Mouse (Mus musculus) frontal cortex, postnatal 36 days (tissue): ENCODE data around the gene Rbck1.

Experiments
- DNase-seq, 2 experiments: peaks; one replicate each; pipeline ENCODE4 v3.0.0; 2022; ENCODE audit warnings: low spot score in 2 of 2

The Rbck1 gene

DNA sequence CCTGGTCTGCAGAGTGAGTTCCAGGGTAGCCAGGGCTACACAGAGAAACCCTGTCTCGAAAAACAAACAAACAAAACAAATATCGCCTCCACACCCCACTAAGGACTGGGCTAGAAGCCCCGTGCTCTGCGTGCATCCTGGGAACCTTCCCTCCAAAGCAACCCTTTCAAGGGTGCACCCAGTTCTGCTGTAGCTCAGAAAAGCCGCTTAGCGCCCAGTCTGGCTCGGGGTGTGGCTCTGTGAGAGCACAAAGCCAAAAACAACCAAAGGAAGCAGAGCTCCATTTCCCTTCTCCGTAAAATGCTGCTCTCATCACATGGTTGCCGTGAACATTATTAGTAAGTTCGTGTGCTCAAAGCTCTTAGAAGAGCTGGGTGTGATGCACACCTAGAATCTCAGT lies 11.9 kb upstream of the Rbck1 start:
- DNase-seq: no peak

DNA sequence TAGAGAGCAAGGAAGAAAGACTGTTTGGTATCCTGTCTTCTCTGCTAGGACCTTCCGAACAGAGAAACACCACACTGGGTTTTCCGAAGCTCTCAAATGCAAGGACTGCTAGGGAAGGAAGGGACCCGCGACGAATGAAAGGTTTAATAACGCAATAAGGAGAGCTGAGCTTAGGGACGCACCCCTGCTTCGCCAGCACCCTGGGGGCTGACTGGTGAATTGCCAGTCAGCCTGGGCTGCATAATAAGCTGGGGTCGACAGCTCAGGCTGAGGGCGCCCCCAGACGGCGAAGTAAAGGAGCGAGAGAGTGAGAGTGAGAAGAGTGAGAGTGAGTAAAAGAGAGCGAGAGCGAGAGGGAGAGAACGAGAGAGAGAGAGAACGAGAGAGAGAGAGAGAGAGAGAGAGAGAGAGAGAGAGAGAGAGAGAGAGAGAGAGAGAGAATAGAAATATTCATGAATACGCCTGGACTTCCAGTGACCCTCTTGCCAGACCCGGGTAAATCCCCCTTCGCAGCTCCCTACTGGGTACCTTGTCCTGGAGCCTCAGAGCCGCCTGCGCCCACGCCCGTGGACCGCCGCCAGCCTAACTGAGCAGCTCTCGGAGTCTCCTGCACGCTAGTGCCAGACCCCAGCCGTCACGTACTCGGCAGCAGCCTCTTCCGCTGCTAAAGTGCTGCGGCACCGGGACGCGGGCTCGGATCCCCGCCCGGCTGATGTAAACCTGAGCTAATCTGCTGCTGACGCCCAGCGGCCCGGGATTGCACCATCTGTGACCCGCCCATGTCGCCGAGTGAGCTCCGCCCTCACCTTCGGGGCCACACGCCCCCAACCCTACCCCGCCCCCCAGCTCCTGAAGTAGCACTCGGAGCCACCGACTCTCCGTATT lies 11.1 kb upstream of the Rbck1 start, which contains the start of gene Trib3:
Gene Trib3 (minus strand): TSS at position 704 of the 885 bp plus-strand sequence.
- DNase-seq: peak; percentile 56 to 60

DNA sequence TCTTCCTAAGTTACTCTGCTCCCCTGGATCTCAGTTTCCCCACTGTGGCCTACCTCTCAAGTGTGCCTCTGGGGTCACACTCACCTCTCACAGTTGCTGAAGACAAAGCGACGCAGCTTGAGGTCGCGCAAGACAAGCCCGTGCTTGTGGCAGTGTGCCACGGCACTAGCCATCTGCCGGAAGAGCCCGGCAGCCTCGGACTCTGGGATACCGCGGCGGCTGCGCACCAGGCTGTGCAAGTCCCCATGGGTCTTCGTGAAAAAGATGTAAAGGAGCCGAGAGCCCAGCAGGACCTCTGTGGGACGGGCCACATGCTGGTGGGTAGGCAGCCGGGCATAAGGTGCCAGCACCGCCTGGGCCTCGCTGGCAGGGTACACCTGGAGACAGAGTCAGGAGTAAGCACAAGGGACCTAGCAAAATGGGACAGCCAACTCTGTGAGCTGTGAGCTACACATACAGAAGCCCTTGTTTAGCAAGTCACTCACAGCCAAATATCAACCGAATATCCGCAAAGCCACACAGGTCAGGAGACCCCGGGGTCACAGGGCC lies 7.3 kb upstream of the Rbck1 start:
- DNase-seq: no peak

DNA sequence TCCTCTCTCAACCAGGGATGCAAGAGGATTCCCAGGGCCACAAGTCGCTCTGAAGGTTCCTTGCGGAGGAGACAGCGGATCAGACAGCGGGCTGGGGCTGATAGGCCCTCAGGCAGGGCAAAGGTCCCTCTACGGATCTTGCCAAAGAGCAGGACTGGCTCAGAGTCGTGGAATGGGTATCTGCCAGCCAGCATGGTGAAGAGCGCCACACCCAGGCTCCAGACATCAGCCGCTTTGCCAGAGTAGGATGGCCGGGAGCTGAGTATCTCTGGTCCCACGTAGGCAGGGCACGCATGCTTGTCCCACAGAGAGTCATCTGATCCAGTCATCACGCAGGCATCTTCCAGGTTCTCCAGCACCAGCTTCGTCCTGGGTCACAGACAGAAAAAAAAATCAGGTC lies 5.9 kb upstream of the Rbck1 start:
- DNase-seq: no peak

DNA sequence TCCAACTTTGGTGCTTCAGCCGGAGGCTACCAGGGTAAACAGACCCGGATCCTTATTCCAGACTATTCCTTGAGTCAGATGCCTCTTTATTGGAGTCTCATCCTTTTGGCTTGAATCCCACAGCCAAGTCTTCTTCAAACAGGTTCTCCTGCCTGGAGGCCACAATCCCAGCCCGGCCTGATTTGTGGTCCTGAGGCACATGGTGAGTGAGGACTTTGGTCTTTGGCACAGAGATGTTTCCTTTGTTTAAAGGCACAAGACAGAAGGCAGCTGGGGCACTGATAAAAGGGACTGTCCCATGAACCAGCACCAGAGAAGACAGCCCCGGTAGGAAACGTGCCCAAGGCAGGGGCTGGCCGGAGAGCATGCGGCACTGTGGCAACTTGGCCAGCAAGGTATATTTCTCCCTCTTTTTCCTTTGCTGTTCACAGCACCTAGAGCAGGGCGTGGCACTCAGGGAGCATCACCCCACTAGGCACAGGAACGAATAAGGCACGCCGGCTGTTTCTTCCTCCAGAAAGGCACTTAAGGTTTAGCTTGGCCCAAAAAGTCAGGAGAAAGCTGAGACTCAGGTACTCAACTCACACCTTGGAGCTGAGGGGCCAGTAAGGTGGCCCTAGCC lies 5.2 kb upstream of the Rbck1 start:
- DNase-seq: no peak

DNA sequence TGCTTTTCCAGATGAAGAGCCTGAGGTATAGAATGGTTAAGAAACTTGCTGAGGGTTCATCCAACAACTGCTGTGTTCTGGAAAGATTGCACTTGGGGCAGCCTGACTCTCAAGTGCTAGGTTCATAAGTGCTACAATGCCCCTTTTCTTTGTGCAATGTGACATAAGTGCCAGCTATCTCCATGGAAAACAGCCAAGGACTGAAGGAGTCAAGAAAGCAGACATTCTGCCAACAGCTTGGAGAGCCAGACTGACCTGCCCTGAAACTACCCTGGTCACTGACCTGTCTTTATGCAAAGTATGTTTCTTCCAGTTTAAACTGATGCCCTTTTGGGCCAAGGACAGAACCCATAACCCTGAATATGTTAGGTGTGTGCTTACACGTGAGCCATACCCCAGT lies 4.4 kb upstream of the Rbck1 start:
- no peak for DNase-seq

DNA sequence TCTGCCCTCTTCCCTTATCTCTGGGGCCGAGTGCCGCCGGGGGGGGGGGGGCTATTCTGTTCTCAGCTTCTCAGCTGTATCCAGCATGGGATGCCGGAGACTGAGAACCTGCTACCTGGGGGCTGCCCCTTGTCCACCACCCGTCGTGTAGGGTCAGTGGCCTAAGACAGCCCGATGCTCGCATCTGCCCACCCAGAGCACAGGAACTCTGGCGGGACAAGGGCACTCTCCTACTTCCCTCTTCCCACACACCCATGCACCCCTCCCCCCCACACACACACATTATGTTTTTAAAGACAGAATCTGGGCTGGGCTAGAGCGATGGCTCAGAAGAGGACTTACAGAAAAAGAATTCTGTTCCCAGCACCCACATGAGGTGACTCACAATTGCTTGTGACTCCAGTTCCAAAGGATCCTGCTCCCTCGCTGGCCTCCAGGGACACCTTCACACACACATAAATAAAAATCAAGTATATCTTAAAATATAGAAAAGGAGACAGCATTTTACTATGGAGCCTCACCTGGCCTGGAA lies 2.9 kb upstream of the Rbck1 start:
- no peak for DNase-seq

DNA sequence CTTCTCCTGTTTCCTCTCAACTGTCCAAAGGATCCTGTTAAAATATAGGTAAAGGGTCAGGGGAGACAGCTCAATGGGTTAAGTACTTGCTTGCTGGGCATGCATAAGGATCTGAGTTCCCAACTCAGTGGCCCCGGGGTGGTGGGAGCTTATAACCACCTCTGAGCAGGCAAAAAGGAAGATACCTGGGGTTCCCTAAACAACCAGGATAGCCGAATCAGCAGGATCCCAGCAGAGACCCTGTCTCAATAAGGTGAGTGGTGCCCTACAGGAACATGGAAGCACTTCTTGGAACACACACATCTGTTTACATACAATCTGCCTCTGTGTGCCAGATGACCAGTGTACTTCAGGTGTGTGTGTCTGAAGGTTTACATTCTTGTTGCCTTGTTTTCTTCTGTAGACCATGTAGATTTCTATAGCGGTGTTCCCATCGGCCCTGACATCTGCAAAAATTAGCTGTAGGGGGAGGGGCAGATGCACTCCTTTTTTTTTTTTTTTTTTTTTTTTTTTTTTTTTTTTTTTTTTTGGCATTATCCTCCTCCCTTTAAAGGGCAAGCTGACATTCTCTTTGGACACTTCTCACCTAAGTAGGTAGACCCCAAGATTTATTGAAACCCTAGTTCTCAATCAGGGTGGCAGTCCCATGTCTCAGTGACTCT lies 1.0 kb upstream of the Rbck1 start:
- DNase-seq: no peak

DNA sequence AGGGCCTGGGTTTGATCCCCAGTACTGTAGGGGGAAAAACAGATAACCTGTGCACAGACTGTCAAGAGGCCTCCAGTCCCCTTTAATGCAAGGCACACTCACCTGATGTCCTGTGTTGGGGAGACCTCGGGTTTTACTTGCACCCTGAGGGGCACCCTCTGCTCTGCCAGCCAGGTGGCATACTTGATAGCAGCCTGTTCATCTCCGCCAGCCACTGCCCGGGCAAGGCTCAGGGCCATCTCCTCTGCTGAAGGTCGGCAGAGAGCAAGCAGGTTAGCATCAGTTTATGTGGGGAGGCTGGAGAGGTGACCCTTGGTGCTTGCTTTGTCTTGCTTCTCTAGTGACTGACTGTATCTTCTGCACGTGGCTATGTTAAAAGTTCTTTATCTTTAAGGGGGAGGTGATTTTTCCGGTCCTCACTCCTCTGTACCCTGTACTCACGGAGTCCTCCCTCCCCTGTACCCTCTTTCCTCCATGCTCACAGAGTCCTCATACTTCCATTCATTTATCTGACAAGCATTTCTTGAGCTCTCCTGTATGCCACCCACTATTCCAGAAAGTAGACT lies 1.5 kb downstream of the Rbck1 start:
- DNase-seq: no peak

DNA sequence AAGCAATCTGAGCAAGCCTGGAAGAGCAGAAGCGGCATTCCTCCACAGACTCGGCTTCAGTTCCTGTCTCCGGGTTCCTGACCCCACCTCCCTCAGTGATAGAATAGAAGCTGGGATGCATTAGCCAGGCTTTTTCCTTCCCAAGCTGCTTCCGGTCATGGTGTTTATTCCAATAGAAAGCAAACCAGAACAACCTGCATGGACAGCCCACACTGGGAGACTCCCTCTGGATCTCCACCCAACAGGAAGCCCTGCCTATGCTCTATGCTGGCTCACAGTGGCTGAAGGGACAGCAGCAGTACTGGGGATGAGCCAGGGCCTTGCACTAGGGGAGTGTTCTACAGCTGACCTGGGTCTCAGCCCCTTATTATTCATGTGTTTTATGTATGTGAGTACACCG lies 4.5 kb downstream of the Rbck1 start:
- DNase-seq: no peak

DNA sequence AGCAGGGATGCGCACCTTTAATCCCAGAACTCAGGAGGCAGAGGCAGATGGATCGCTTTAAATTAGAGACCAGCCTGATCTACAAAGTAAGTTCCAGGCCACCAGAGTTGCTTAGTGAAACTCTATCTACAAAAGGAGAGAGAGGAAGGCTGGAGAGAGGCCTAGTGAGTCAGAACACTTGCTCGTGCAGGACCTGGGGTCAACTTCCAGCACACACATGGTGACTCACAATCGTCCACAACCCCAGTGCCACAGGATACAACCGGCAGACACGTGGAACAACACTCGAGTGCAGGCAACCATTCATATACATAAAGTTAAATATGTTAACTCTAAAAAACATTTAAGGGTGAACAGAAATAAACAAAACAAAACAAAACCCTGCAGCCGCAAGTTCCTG lies 5.8 kb downstream of the Rbck1 start:
- DNase-seq: no peak

DNA sequence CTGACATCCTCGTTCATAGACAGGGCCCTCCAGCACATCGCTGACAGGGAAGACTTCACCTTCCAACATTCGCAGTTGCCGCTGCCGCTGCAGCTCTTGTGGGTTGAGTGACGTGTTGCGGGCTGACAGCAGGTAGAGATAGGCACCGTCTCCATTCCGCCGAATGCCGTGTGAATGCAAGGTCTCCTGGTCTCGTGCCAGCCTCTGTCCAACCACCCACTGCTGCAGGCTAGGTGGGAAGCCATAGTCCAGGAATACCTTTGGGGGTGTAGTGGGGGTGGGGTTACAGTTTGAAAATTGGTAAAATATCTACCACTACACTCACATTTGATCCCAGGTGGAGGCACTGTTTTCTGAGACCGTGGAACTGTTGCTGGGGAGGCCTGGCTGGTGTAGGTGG lies 6.3 kb downstream of the Rbck1 start:
- DNase-seq: no peak

DNA sequence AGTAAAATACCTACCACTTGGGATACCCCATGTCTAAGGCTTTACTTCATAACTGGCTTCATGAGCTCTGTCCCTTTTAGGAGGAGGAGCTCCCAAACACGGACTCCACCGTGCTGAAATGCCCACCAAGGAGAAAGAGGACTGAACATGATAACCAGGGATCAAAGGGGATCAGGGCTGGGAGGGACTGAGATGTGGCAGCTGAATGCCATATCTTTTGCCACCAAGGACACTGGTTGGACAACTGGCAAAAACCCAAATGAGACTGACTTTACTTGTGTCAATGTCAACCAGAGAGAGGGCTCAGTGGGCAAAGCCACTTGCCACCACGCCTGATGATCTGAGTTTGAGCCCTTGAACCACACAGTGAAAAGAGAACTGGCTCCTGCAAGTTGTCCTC lies 7.6 kb downstream of the Rbck1 start:
- no peak for DNase-seq

DNA sequence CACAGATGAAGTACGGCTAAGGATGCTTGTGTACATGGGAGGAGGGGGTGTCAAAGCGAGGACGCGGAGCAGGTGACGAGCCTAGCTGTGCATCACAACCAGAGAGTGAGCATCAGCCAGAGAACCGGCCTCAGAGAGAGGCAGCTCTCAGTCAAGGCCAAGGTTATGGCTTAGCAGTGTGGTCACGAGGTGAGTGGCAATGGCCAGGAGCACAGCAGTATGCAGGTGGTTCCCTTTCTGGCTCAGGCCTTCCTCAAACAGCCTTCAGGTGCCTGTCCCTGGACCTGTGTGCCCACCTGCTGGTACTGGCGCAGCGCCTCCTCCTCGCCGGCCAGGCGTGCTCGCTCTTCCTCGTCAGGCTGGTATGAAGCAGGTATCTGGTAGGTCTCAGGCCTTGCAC lies 8.5 kb downstream of the Rbck1 start:
- no peak for DNase-seq

DNA sequence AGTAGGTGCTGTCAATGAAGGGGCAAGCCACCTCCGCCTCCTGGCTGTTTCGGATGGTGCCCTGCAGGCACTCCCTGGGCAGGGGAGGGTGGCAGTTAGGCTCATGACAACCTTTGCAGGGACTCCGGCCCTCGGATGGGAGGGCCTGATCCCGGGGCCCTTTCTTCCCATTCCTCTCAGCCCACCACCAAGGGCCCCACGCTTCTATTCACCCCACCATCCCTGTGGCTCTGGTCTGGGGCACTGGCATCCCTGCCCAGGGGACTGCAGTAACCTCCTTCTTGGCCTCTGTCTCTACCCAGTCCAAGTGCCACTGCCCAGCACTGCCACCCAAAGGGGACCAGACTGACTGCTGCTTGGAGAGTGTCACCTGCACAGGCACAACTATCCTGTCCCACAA lies 10.3 kb downstream of the Rbck1 start:
- DNase-seq: no peak

DNA sequence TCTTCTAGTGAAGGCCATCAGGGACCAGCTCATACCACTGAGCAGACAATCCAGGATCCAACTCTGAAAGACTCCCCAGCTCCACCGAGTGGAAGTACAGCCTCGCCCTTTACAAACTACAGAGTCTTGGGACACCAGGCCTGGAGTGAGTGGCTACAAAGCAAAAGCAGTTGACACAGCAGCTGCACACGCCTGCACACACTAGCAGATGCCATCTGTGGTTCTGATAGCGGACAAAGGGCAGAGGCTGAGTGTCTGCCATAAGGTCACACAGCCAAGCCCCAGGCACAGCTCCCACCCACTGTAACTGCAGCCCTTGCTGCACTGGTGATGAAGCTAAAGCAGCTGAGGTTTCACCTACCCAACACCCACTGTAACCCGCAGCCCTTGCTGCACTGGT lies 10.9 kb downstream of the Rbck1 start:
- no peak for DNase-seq

DNA sequence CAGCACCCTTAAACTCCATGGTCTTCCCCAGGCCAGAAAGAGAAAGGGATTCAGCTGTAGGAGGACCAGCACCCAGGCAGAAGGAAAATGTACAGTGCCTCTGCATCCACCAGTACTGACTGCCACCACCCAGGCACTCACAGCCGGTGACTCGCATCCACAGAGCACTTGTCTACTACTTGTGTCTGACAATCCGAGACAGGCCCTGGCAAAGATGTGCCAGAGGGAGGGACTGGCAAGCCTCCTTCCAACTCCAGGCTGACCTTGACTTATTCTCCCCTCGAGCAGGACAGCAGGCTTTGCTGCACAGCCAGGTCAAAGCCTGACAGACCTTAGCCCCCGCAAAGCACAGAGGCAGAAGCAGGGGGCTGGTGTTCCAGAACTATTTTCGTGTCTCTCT lies 15.4 kb downstream of the Rbck1 start:
- no peak for DNase-seq

DNA sequence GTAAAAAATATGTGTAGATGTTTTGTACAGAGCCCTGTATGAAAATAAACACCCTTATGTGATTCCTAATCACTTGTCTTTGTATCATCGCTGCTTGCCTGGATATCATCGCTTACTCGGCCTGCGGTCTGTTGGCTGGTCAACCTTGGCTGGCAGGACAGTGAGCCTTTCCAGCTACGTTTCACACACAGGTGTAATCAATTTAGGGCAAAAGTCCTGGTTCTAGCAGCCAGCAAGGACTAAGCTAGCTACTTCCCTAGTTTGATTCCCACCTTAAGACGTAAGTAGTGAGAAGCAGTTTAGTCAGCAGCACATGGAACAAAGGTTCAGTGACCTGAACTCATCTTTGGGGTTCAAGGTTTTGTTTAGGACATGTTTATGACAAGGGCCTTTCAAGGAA lies 18.5 kb downstream of the Rbck1 start:
- no peak for DNase-seq

DNA sequence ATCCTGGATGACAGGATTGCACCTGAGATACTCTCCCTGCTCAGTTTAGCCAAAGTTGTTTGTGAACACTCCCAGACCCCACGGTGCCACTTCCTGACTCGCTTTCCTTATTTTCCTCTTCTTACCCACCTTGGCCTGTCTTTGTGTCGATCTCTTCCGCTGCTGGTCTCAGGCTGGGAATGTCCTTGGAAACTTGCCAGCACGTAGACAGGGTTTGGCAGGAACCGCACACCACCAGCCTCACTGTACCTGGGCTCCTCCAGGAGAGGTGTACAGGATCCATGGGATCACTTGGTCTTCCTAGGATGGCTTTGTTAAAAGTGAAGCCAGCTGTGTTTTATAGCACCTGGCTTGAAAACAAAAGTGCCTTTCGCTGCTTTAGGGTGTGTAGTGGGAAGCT lies 19.5 kb downstream of the Rbck1 start:
- DNase-seq: no peak

DNA sequence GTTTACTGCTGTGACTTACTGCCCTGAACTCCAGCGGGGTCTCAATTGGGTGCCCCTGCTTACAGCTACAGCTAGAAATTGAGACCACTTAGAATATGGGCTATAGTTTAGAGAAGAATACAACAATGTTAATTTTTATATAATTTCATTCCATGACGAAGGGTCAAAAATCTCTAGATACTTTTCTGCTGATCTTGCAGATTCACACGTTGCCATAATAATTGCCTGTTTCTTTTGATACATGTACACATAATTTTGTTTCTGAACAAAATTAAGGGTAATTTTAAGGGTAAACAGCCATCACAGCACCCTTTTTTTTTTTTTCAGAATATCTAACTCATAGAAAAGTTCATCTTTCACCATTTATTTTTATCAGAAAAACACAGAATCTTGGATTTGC lies 25.3 kb downstream of the Rbck1 start:
- no peak for DNase-seq

DNA sequence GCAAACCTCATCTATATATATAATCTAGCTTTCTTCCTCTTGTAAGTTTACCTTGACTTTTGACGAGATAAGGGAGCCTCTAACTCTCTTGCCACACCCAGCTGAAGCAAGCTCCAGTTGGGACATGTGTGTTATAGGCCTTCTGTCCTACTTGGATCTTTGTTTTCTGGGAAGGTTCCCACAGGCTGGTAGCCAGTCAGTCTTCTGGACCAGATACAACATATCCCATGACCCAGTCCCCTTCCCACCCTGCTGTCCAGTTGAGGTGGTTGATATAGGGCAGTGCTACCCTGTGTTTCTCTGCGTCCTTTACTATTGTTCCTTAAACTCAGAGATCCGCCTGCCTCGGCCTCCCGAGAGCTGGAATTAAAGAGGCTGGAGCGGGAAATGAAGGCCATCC lies 27.0 kb downstream of the Rbck1 start:
- no peak for DNase-seq

DNA sequence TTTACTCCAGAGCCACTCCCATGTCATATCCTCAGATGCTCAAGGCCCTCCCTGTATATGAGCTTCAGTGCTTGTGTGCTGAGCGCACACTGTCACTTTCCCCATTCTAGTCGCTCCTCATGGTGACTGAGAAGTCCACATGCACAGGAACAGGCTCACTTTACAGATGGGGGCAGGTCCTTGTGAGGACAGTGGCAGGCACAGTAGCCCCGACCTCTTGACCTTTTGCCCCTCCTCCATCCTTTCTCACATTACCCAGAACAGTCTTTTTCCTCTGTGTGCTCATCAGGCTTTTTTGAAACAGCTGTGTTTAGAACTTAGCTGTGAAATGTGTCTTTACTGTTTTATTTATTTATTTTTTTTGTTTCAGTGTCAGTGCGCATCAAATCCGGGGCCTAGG lies 28.7 kb downstream of the Rbck1 start:
- DNase-seq: no peak
